Mouse (Mus musculus): ENCODE measurements around the gene Wdr83.

DNA sequence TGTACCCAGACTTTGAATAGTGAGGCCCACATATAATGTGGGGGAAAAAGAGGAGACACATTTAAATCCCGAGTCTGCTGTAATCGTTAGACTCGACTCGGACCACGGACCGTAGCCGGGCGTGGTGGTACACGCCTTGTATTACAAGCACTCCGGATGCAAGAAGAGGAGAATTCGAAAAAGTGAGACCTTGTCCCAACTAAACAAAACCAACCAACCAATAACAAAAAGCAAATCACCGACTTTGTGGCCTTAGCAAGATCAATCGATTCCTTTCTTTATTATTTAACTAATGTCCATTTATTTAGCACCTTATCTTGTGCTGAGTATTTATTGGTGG, 53.6 kb downstream of the Wdr83 start:
- TF ChIP-seq CTCF (conservative IDR thresholded peaks at IDR 0.05; ENCODE audit: low read length) = no peak
- no peak for TF ChIP-seq NANOG (IDR thresholded peaks at IDR 0.05; ENCODE audit: borderline replicate concordance, low read length)
